Mouse (Mus musculus) G1E-ER4 (cell line): ENCODE measurements around the gene Ms4a6b. TPM values are rescaled to one million over a fixed set of nuclear protein-coding genes. Genes with fewer than 3 reads are reported as not detected.

ENCODE experiments used
- GATA1 ChIP-seq: IDR thresholded peaks from one replicate; pipeline ENCODE4 v1.8.0; 2012; ENCODE audit warnings: low read length, inconsistent platforms
- polyA plus RNA-seq: library from polyadenylated mRNA; stranded (reverse); fragments of >175 nt; gene quantifications from 2 replicates; pipeline ENCODE4 v1.2.3, GENCODE M21; 2012

Ms4a6b gene
- polyA plus RNA-seq, 1 experiment, result not detected

DNA sequence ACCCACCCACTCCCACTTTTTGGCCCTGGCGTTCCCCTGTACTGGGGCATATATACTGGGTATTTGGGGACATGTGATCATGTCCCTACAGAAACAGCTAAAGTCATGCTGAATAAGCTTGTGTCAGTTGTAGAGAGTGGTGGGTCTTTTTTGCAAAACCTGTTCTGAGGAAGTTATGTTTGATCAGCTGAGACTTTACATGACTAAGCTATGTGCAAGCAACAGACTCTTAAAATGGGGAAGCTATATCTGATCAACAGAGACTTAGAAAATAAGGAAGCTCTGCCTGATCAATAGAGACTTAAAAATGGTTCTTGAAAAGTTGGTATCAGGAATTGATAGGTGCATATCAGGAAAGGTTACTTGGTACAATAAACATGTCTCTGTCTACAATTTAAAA is 17.1 kb downstream of the Ms4a6b start:
- no peak for TF ChIP-seq GATA1

DNA sequence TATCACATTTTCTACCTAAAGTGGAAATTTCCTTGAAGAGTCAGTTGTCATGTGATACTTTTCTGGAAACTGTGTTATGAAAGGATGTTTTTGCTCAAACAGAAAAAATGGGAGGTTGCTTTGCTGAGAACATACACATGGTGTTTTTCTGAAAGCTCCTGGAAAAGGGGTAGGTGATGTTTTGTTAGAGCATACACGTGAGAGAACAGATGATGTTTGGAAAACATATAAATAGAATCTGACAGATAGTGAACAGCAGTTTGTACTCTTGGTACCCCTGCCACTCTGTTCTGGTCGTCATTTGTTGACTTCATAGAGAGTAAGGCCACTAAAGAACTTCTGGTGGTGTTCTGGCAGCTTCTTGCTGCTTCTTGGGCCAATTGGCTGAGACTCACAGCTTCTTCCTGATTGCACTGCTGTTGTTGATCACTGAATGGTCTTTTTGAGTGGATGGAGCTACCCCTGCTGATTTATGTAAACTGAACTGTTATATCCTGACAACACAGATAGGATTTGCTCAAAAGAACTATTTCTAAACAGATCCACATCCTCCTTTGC is 17.7 kb downstream of the Ms4a6b start:
- TF ChIP-seq GATA1, result no peak

DNA sequence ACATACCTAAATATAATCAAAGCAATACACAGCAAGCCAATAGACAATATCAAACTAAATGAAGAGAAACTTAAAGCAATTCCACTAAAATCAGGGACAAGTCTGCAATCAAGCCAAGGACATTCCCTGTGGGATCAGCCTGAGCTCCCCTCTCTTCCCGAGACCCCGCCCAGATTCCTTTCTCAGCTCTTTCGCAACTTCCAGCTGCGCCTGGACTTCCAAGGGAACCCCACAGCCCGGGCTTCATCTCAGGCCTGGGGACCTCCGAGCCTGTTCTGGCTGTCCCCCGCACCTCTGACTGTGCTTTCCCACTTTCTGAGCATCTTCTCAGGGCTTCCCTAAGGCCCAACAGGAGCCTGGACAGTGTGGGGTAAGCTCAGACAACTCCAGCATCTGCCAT is 20.3 kb downstream of the Ms4a6b start, which contains the start of gene Ms4a4d:
Ms4a4d (plus strand) TSS at position 209 of the 400 bp plus-strand sequence.
- TF ChIP-seq GATA1, result no peak

DNA sequence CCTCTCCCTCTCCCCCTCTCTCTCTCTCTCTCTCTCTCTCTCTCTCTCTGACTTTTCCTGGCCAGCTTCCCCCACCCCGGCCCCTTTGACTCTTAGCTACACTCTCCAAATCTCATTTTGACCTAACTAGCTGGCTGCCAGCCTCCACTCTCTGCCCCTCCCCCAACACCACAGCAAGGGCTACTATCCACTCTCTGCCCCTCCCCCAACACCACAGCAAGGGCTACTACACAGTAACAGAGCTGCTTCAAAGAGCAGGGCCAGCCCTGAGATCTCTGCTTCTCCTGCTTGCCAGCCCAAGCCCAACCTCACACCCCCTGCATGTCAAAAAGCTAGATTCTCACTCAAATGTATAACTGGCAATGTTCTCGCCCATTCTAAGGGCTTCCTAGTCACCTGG is 21.0 kb downstream of the Ms4a6b start:
- TF ChIP-seq GATA1, result no peak

DNA sequence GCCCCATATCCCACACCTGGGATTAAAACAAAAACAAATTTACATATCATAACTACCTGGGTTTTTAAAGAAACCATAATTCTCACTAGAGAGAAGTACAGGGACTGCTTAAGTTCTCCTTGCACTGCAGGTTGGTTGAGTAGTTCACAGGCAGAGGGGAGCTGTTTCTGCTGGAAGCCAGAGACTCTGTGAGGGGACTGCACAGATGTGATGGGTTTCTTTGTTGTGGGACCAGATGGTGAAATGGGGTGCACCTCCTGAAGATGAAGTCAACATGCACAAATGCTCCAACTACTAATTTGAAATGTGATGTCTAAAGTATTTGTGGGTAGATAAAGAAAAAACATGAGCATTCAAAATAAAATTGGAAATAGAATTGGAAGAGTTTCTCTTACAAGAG is 31.6 kb downstream of the Ms4a6b start:
- TF ChIP-seq GATA1, result no peak

DNA sequence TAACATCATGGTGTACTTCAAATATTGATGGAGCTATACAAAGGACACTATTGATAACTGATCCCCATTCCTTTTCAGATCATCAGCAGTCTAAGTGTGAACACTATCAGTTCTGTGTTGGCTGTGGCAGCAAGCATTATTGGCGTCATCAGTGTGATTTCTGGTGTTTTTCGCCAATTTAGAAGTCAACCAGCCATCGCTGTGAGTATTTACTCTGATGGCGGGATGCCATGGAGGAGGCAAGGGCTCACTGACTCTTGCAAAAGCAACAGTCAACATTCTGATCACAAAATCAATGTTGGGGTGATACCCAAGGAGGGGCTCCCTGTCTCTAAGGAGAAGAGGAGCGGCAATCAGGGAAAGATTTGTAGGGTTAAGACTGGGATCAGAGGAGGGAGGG is 38.4 kb downstream of the Ms4a6b start:
- no peak for TF ChIP-seq GATA1

DNA sequence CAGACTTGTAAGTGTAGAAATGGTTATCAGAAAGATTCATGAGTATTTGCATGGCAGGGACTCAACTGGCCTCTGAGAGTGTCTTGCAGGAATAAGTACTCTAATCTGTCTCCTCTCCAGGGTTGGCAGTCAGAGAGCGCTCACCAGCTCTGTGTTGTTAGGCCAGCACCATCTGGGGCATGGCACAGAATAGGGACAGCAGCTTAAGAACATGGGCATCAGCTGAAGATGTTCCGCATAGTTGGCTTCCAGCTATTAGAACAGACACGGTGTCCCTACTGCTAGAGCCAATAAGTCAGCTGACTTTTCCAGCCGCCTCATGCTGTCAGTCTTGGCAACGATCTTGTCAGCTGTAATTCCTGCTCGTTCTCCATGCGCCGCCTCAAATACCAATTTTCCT is 58.7 kb downstream of the Ms4a6b start:
- no peak for TF ChIP-seq GATA1

Other genes with a start within 250 kb of the Ms4a6b start
- not detected in 2 replicates for gene Ms4a5, start 232.6 kb upstream of the Ms4a6b start, polyA plus RNA-seq
- gene Ms4a14, start 202.1 kb upstream of the Ms4a6b start, polyA plus RNA-seq, result not detected in 2 replicates
- not detected in 2 replicates for gene Ms4a7, start 180.4 kb upstream of the Ms4a6b start, polyA plus RNA-seq
- gene Ms4a4a, start 141.0 kb upstream of the Ms4a6b start, polyA plus RNA-seq, result not detected in 2 replicates
- not detected in 2 replicates for gene Ms4a4c, start 111.7 kb upstream of the Ms4a6b start, polyA plus RNA-seq
- gene Ms4a4b, start 73.0 kb upstream of the Ms4a6b start, polyA plus RNA-seq, result not detected in 2 replicates
- not detected in 2 replicates for gene Ms4a6c, start 47.1 kb upstream of the Ms4a6b start, polyA plus RNA-seq
- not detected in 2 replicates for gene Gm8369, start 30.6 kb upstream of the Ms4a6b start, polyA plus RNA-seq
- not detected in 2 replicates for gene Ms4a4d, start 20.3 kb downstream of the Ms4a6b start, polyA plus RNA-seq
- gene Ms4a6d, start 88.3 kb downstream of the Ms4a6b start, polyA plus RNA-seq, result not detected in 2 replicates
- gene Ms4a2, start 107.2 kb downstream of the Ms4a6b start, polyA plus RNA-seq, result not detected in 2 replicates
- gene Ms4a3, start 124.3 kb downstream of the Ms4a6b start, polyA plus RNA-seq, result not detected in 2 replicates
- not detected in 2 replicates for gene Oosp2, start 144.0 kb downstream of the Ms4a6b start, polyA plus RNA-seq
- not detected in 2 replicates for gene Oosp1, start 174.6 kb downstream of the Ms4a6b start, polyA plus RNA-seq
- not detected in 2 replicates for gene Oosp3, start 180.5 kb downstream of the Ms4a6b start, polyA plus RNA-seq
- not detected in 2 replicates for gene Gif, start 231.0 kb downstream of the Ms4a6b start, polyA plus RNA-seq